Mouse (Mus musculus): Measurements from ENCODE around the gene Actl11.
A peak's percentile ranks its signal among the peaks of the same experiment; 100 is the strongest.

DNA sequence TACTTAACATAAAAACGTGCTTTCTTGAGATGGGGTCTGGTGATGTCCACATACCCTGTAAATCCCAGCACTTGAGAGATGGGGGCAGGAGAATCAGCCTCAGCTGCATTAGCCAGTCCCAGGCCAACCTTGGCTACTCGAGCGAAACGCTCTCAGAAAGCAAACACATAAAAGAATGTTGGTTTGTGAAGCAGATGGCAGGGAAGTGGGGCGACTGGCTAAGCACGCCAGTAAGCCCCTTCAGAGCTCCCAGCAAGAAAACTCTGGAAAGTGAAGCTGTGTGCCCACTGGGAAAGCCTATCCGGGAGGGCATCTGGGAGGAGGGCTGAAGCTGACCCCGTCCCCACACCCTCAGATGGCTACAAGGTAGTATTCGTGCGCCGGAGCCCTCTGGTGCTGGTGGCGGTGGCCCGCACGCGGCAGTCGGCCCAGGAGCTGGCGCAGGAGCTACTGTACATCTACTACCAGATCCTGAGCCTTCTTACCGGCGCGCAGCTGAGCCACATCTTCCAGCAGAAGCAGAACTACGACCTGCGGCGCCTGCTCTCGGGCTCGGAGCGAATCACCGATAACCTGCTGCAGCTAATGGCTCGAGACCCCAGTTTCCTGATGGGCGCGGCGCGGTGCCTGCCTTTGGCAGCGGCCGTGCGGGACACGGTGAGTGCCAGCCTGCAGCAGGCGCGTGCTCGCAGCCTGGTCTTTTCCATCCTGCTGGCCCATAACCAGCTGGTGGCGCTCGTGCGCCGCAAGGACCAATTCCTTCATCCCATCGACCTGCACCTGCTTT, 27.2 kb upstream of the Actl11 start:
- TF ChIP-seq CTCF (conservative IDR thresholded peaks at IDR 0.05; ENCODE audit: low read length) (peak; percentile 29; the same call in 1 of the 2 replicates), POU5F1 (IDR thresholded peaks at IDR 0.05; ENCODE audit: borderline replicate concordance, low read length) (no peak)

Data from E14TG2a.4 (cell line).